18 mouse cellular contexts compared by ENCODE assay signal in genomic region chr8:86864764-86865163, GRCm38 (mm10).
"Had no signal": no experiment of that assay in that cellular context is flagged by ENCODE, and none has a peak within 500 bp of the region (broad histone marks: within the 10 kb centered on the region; RNA-seq: fewer than 3 reads in every experiment).

No protein-coding gene starts in this region.

- ATAC-seq: liver, embryonic 12.5 days; midbrain, embryonic 15.5 days had no signal

- H3K9ac ChIP-seq: limb, embryonic 13.5 days; liver, embryonic 12.5 days; liver, embryonic 15.5 days; lung, embryonic 15.5 days; midbrain, embryonic 12.5 days; midbrain, embryonic 15.5 days; stomach, embryonic 15.5 days had no signal

- H3K4me3 ChIP-seq: layer of hippocampus, adult 2 months; limb, embryonic 10.5 days; limb, embryonic 13.5 days; liver, embryonic 12.5 days; liver, embryonic 15.5 days; lung, embryonic 15.5 days; midbrain, embryonic 12.5 days; midbrain, embryonic 15.5 days; stomach, embryonic 15.5 days had no signal

- H3K9me3 ChIP-seq: limb, embryonic 10.5 days; limb, embryonic 13.5 days; liver, embryonic 12.5 days; liver, embryonic 15.5 days; lung, embryonic 15.5 days; midbrain, embryonic 12.5 days; midbrain, embryonic 15.5 days; stomach, embryonic 15.5 days had no signal

- H3K27me3 ChIP-seq: limb, embryonic 13.5 days; liver, embryonic 12.5 days; liver, embryonic 15.5 days; lung, embryonic 15.5 days; midbrain, embryonic 12.5 days; midbrain, embryonic 15.5 days; stomach, embryonic 15.5 days had no signal

- DNase-seq: kidney, adult 2 months; layer of hippocampus, adult 9-11 months; liver; lung, adult 18-20 months; lung, postnatal 10 days; lung, postnatal 36 days; retina, postnatal 1 day; thymus, postnatal 25 days had no signal

- H3K4me2 ChIP-seq: limb, embryonic 13.5 days; liver, embryonic 12.5 days; liver, embryonic 15.5 days; lung, embryonic 15.5 days; midbrain, embryonic 12.5 days; midbrain, embryonic 15.5 days; stomach, embryonic 15.5 days had no signal

- H3K27ac ChIP-seq: kidney, postnatal 0 days; layer of hippocampus, adult 2 months; limb, embryonic 10.5 days; limb, embryonic 13.5 days; liver, embryonic 12.5 days; liver, embryonic 15.5 days; lung, embryonic 15.5 days; midbrain, embryonic 12.5 days; midbrain, embryonic 15.5 days; stomach, embryonic 15.5 days had no signal

- H3K4me1 ChIP-seq: limb, embryonic 10.5 days; limb, embryonic 13.5 days; midbrain, embryonic 12.5 days; midbrain, embryonic 15.5 days; stomach, embryonic 15.5 days had no signal
